Mouse (Mus musculus) hindlimb bud, embryonic 11.5 days (tissue): Measurements from ENCODE around the gene Gimap7.
"Not testable (repeated sequence)": the region's sequence is repeated elsewhere in the genome, so short reads cannot be mapped to it uniquely, and the experiment has no call there.

Experiments
- DNase-seq: peaks from one replicate; pipeline ENCODE4 v3.0.0-alpha.2; 2012; ENCODE audit warnings: low read depth, low spot score; ENCODE audit errors: extremely low spot score

Gene Gimap7

GRCm38 (mm10) chr6:48718455-48718854, at the start of gene Gimap7, which contains the start of gene Gm28053:
Gene Gimap7, plus strand, starts transcription at chr6:48718621.
Gene Gm28053, plus strand, starts transcription at chr6:48718607.
- DNase-seq, result no peak

- no peak for DNase-seq
These were observed 48.9 kb upstream of the Gimap7 start for GRCm38 (mm10) chr6:48669446-48669969.

GRCm38 (mm10) chr6:48674291-48675058, 43.9 kb upstream of the Gimap7 start:
- no peak for DNase-seq

GRCm38 (mm10) chr6:48675400-48675930, 43.0 kb upstream of the Gimap7 start:
- no peak for DNase-seq

- DNase-seq, result no peak
These were observed 42.2 kb upstream of the Gimap7 start, which contains the start of gene Gimap9 for GRCm38 (mm10) chr6:48675931-48676859. Gene Gimap9, plus strand, starts transcription at chr6:48676129.

GRCm38 (mm10) chr6:48676860-48677415, 41.5 kb upstream of the Gimap7 start:
- DNase-seq, result no peak

GRCm38 (mm10) chr6:48677492-48678345, 40.7 kb upstream of the Gimap7 start:
- DNase-seq, result no peak

GRCm38 (mm10) chr6:48678391-48678790, 40.0 kb upstream of the Gimap7 start:
- DNase-seq, result no peak

GRCm38 (mm10) chr6:48679701-48680100, 38.7 kb upstream of the Gimap7 start:
- no peak for DNase-seq

- DNase-seq, result no peak
These were observed 38.0 kb upstream of the Gimap7 start for GRCm38 (mm10) chr6:48680421-48680820.

GRCm38 (mm10) chr6:48681472-48682090, 36.8 kb upstream of the Gimap7 start:
- no peak for DNase-seq

GRCm38 (mm10) chr6:48682271-48682670, 36.1 kb upstream of the Gimap7 start:
- no peak for DNase-seq

GRCm38 (mm10) chr6:48683263-48683821, 35.1 kb upstream of the Gimap7 start:
- DNase-seq, result not testable (repeated sequence)

GRCm38 (mm10) chr6:48684319-48684718, 34.1 kb upstream of the Gimap7 start, which contains the start of gene Gimap4:
Gene Gimap4, plus strand, starts transcription at chr6:48684549.
- no peak for DNase-seq

- no peak for DNase-seq
These were observed 33.6 kb upstream of the Gimap7 start for GRCm38 (mm10) chr6:48684806-48685205.

GRCm38 (mm10) chr6:48685251-48685650, 33.2 kb upstream of the Gimap7 start:
- no peak for DNase-seq

GRCm38 (mm10) chr6:48685694-48686665, 32.4 kb upstream of the Gimap7 start:
- no peak for DNase-seq

- no peak for DNase-seq
These were observed 31.3 kb upstream of the Gimap7 start for GRCm38 (mm10) chr6:48687077-48687476.
